Mouse (Mus musculus) frontal cortex, adult (tissue): ENCODE measurements at regions not wholly inside any gene's neighbourhood (a gene's known extent, or its start where the extent isn't known, plus 50 kb on each side); places are given as distances from the start of the nearest gene placed in this dataset.
"Not testable (repeated sequence)": the region's sequence is repeated elsewhere in the genome, so short reads cannot be mapped to it uniquely, and the experiment has no call there.

Experiments
- ATAC-seq: cut with Nextera tagmentation; 2 replicates; pipeline ENCODE4 v1.9.2; 2017; ENCODE audit warnings: mild to moderate bottlenecking, moderate library complexity, mixed read lengths; ENCODE audit not compliant: low TSS enrichment

- peak; percentile 60 for ATAC-seq
Measured at GRCm38 (mm10) chr13:46038441-46039331, 73.9 kb upstream of the Atxn1 start.

- no peak for ATAC-seq
Measured at GRCm38 (mm10) chr13:46032281-46032680, 67.5 kb upstream of the Atxn1 start.

GRCm38 (mm10) chr13:46026018-46026417 lies 61.2 kb upstream of the Atxn1 start:
- ATAC-seq, result peak; percentile 47; the same call in 1 of the 2 replicates

- ATAC-seq, result peak; percentile 42; the same call in 1 of the 2 replicates
Measured at GRCm38 (mm10) chr13:46023630-46024041, 58.8 kb upstream of the Atxn1 start.

GRCm38 (mm10) chr13:46023187-46023586 lies 58.4 kb upstream of the Atxn1 start:
- ATAC-seq, result no peak

GRCm38 (mm10) chr13:46020945-46021835 lies 56.4 kb upstream of the Atxn1 start:
- no peak for ATAC-seq

- peak; percentile 43; the same call in 1 of the 2 replicates for ATAC-seq
Measured at GRCm38 (mm10) chr13:46019431-46020166, 54.8 kb upstream of the Atxn1 start.

- ATAC-seq, result no peak
Measured at GRCm38 (mm10) chr13:46018903-46019430, 54.2 kb upstream of the Atxn1 start.

GRCm38 (mm10) chr13:46017742-46018141 lies 52.9 kb upstream of the Atxn1 start:
- ATAC-seq, result no peak

- not testable (repeated sequence) for ATAC-seq
Measured at GRCm38 (mm10) chr13:46017011-46017410, 52.2 kb upstream of the Atxn1 start.

- ATAC-seq, result no peak
Measured at GRCm38 (mm10) chr13:46015231-46015630, 50.4 kb upstream of the Atxn1 start.

GRCm38 (mm10) chr13:46014637-46015036 lies 49.8 kb upstream of the Atxn1 start:
- no peak for ATAC-seq
